Mouse (Mus musculus) frontal cortex, postnatal 36 days (tissue): ENCODE measurements around the gene Smc6.

Source experiments
- DNase-seq, 2 experiments: peaks; one replicate each; pipeline ENCODE4 v3.0.0; 2022; ENCODE audit warnings: low spot score in 2 of 2

Gene Smc6

GRCm38 (mm10) chr12:11265382-11266281, at the start of gene Smc6, which contains the start of gene Gen1:
Smc6 (plus strand) TSS chr12:11265886.
Gen1 (minus strand) TSS chr12:11265801.
- peak; percentile 90 to 91 for DNase-seq

DNA sequence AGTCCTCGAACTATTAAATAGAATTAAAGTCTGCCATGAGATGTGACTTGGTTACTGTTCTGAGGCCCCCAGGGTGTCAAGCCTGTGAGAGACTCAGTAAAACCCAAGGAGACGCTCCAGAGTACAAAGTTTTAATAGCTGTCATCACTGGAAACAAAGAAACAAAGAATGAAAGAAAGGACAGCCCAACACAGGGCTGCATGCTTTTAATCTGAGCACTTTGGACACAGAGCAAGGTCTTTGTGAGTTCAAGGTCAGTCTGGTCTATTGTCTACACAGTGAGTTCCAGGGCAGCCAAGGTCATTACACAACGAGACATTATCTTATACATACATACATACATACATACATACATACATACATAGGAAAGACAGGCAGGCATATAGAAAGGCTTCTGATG, 49.2 kb upstream of the Smc6 start:
- DNase-seq = no peak

GRCm38 (mm10) chr12:11217726-11218250, 47.9 kb upstream of the Smc6 start:
- DNase-seq = no peak

- DNase-seq = no peak
Measured at GRCm38 (mm10) chr12:11221524-11222330, 44.0 kb upstream of the Smc6 start.

GRCm38 (mm10) chr12:11222566-11222965, 43.1 kb upstream of the Smc6 start:
- no peak for DNase-seq

- no peak for DNase-seq
Measured at GRCm38 (mm10) chr12:11223090-11223489, 42.6 kb upstream of the Smc6 start.

DNA sequence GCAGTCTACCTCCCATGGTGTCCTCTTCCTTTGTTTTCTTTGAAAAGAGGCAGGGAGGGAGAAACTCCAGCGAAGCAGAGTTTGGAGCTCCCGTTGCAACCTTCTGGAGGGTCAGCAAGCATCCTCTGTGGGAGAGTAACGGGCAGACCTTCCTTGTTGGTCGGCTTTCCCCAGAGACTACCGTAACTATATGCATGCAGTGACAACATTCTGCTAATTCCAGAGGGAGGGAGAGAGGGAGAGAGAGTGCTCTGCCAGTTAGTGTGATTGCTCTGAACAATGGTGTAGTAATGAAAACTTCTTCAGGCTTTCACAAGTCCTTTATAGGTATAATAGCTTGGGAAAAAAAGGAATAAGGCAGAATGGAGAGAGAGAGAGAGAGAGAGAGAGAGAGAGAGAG, 41.0 kb upstream of the Smc6 start:
- no peak for DNase-seq

GRCm38 (mm10) chr12:11226123-11226522, 39.6 kb upstream of the Smc6 start:
- no peak for DNase-seq

DNA sequence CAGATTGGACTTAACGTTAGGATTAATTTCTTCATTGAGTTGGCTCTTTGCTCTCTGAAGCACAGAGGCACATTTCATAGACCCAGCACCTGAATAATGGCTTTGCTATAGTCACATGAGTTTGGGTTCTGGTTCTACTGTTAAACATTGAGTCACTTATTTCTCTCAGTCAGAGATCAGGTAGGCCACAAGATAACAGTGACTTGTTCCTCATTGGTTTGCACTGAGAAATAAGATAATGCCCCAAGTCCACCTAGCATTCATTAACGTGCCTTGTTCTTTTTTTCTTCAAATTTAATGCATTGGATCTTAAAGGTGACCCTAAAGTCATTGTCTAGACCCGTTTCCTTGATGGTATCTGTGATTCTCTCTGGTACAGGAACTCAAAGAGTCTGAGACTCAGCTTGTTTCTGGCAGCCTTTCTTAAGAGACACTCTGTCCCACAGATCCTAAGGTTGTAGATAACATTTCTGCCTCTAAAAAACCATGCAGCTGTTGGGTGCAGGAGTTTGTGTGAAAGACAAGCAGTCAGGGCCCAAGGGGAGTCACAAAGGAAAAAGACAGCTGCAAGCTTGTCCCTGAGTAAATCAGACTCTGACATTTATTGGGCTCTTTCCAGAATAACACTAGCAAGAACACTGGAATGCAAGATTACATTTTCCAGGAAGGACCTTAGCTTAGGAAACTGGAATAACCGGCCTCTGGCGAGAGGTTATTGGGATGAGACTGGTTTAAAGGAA, 39.0 kb upstream of the Smc6 start:
- no peak for DNase-seq

DNA sequence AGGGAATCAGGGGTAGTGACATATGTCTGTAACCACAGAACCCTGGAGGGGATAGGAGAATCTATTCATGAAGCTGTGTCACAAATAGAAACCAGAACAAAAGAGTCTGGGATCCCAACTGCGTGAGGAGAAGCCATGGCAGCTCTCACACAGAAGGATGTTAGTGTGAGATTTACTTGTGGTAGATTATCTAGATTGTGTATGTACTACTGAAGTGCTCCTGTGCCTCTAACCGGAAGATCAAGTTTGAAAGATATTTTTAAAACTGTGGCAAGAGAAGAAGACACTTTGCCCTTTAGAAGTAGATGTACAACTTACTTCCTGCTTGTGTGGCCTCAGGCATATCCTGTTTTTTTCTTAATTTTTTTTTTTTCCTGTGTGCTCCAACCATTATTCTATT, 35.4 kb upstream of the Smc6 start:
- no peak for DNase-seq

DNA sequence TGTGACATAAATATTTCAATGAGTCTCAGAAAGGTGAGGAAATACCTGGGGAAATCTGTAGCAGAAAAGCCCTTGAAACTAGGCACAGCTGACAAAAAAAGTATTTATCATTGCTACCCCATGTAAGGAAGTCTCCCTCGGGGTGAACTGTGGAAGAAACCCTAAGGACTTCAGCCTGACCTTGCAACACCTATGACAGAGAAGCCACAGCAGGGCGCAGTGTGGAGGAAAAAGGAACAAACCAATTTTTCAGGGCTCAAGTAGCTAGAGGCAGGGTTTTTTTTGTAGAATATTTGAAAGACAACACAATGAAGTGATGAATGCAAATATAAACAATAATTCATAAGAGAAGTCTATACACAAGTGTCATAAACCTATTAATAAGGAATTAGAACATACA, 29.7 kb upstream of the Smc6 start:
- DNase-seq = no peak

GRCm38 (mm10) chr12:11247460-11247859, 18.2 kb upstream of the Smc6 start:
- DNase-seq = no peak

- no peak for DNase-seq
Measured at GRCm38 (mm10) chr12:11250322-11250721, 15.4 kb upstream of the Smc6 start.

- no peak for DNase-seq
Measured at GRCm38 (mm10) chr12:11264895-11265294, 791 bp upstream of the Smc6 start.

GRCm38 (mm10) chr12:11266282-11266985, 748 bp downstream of the Smc6 start:
- DNase-seq = peak in 1 of 2 experiments; percentile 57

DNA sequence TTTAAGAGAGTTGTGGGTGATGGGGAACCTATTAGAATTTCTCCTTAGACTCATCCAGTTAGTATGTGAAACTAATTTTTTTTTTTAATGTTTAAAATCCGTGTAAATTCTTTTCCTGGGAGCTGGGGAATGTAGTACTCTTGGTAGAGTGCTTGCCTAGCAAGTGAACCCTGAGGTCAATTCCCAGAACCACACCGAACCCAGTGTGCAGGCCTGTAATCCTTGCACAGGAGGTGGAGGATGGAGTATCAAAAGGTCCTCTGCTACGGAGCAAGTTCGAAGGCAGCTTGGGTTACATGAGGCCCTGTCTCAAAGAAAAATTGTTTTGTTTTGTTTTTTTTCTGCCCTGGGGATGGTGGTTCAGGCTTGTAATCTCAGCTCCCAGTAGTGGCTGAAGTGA, 1.3 kb downstream of the Smc6 start:
- DNase-seq = no peak

DNA sequence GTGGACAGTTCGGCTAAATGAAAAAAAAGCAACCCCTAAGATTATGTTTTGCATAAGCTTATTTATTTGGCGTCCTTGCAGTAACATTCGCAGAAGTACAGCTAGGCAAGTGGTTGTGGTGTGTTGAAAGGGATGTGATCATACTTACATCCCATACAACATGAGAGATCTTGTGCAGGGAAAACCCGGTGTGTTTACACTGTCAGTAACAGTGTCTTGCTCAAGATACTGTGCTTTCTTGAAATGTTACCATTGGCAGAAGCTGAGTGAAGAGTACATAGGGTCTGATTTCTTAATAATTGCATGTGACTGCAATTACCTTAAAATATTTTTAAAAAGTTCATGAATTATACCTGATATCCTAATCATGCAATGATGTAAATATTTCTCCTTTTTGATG, 6.9 kb downstream of the Smc6 start:
- DNase-seq = no peak

GRCm38 (mm10) chr12:11273185-11273584, 7.5 kb downstream of the Smc6 start:
- DNase-seq = no peak

DNA sequence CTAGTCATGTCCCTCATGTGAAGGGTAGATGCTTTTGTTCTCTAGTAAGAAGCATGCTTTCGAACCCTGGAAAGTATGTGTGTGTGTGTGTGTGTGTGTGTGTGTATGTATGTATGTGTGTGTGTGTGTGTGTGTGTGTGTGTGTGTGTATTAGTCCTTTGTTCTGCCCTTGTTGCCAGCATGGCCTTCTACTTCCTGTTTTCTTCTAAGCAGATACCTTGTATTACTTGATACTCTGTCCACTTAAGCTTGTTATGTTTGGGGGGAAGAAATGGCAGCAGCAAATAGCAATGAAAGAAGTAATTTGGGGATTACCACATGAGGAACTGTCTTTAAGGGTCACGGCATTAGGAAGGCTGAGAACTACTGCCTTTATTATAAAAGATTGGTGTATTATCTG, 10.9 kb downstream of the Smc6 start:
- no peak for DNase-seq

GRCm38 (mm10) chr12:11277207-11277606, 11.5 kb downstream of the Smc6 start:
- DNase-seq = no peak

GRCm38 (mm10) chr12:11279886-11280285, 14.2 kb downstream of the Smc6 start:
- no peak for DNase-seq
